ENCODE assay signal across 6 mouse cellular contexts in the genomic region with DNA sequence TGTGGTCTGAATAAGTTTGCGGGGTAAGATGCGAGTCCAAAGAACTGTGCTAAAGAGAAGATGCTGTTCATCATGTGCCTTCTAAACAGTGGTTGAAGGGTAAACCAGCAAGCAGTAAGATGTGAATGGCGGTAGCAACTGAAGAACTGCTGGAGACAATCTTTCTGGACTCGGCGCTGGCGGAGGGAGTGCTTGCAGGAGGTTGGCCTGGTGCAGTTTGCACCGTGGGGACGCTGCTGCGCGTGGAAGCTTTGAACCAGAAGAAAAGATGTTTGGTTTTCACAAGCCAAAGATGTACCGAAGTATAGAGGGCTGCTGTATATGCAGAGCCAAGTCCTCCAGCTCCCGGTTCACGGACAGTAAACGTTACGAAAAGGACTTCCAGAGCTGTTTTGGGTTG.
DNase-seq lines count a peak whose midpoint lies in the region; ATAC-seq lines count a peak whose summit lies in the region.

No protein-coding gene starts in this region.

- 0 out of 2 replicates have a peak, but pooled peaks have one; percentile 36 for ATAC-seq in common myeloid progenitor, adult 5-6 weeks (replicated peaks; ENCODE audit: low read depth, poor library complexity, severe bottlenecking)
- peak; percentile 68 for ATAC-seq in granulocyte monocyte progenitor cell, adult 5-6 weeks (replicated peaks; ENCODE audit: poor library complexity, severe bottlenecking)
- peak; percentile 59 for ATAC-seq in megakaryocyte, adult 5-6 weeks (ENCODE audit: poor library complexity, severe bottlenecking)
- peak; percentile 71 for ATAC-seq in megakaryocyte progenitor cell, adult 5-6 weeks (replicated peaks; ENCODE audit: poor library complexity)
- ATAC-seq in megakaryocyte-erythroid progenitor cell, adult 5-6 weeks (replicated peaks; ENCODE audit: low FRiP score, low TSS enrichment, poor library complexity, severe bottlenecking) = peak; percentile 57; the same call in 1 of the 2 replicates

- peak; percentile 10 for DNase-seq in heart, adult 11 months

Comparison
In these comparisons a context has a peak if more than half of its experiments do, and no peak if none do; other contexts are left out.
1. Peak in every context shown above with its lines: DNase-seq and ATAC-seq.